Mouse (Mus musculus) layer of hippocampus, adult 18-20 months (tissue): ENCODE measurements at regions not wholly inside any gene's neighbourhood (a gene's known extent, or its start where the extent isn't known, plus 50 kb on each side); places are given as distances from the start of the nearest gene placed in this dataset.
A peak's percentile ranks its signal among the peaks of the same experiment; 100 is the strongest.

Experiments
- DNase-seq, 2 experiments: peaks; one replicate each; pipeline ENCODE4 v3.0.0; 2022; ENCODE audit warnings: low spot score in 2 of 2

GRCm38 (mm10) chrX:161426625-161427024 lies 139.4 kb downstream of the Gm15262 start:
- DNase-seq = no peak

- DNase-seq = no peak
Observed at GRCm38 (mm10) chrX:161428012-161428411, 140.8 kb downstream of the Gm15262 start.

GRCm38 (mm10) chrX:161435348-161435747 lies 148.1 kb downstream of the Gm15262 start:
- peak in 1 of 2 experiments; percentile 11 for DNase-seq
